Mouse (Mus musculus): Measurements from ENCODE around the gene Sncb.

- no peak for TF ChIP-seq CTCF (IDR thresholded peaks at IDR 0.05; ENCODE audit: borderline replicate concordance, extremely low read depth, insufficient read depth, insufficient read length)
- TF ChIP-seq POLR2A (IDR thresholded peaks at IDR 0.05; ENCODE audit: borderline replicate concordance, extremely low read depth, insufficient read depth, insufficient read length, poor library complexity, severe bottlenecking), result no peak
Observed at GRCm38 (mm10) chr13:54737488-54738212, 28.7 kb downstream of the Sncb start.
